Mouse (Mus musculus): ENCODE results near the gene Nxf3. TPM values are rescaled to one million over a fixed set of nuclear protein-coding genes. Genes with fewer than 3 reads are reported as not detected.

Gene Nxf3
- 0.06 TPM in 1 of 2 replicates, not detected in the other for polyA plus RNA-seq (2015; fragmentation: Nextera tagmentation; extraction: Ambion mirVana)

DNA sequence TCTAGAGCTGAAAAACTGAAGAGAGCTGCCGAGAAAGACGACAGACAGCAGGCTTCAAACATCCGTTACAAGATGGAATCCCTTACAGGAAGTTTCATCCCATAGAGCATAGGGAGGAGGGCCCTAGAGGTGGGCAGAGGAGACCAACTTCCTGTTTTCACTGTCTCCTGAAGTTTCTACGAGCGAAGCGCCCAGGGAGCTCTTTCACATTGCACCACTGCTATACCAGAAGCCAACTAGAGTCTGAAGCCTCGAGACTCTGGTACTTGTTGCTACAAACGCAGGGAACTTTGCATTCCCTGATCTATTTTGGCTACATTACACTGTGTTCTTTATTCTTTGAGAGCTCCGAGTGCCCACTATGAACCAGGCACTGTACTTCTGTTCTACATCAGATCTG is at the start of gene Nxf3:
Gene Nxf3, minus strand, starts transcription at position 101 of the 400 bp plus-strand sequence.
- H3K4me1 ChIP-seq (replicated peaks; ENCODE audit: control insufficient read depth, insufficient read depth), result no peaks in the 10 kb centered on the region
- ATAC-seq (ENCODE audit: low FRiP score, low TSS enrichment) (no peak), DNase-seq (ENCODE audit: low spot score) (no peak)
- H3K27ac ChIP-seq (replicated peaks), result no peak within 1 kb of the TSS
- no peak within 1 kb of the TSS for H3K4me2 ChIP-seq (replicated peaks; ENCODE audit: low read depth)
- WGBS, result 74% methylated on average over 9 of the region's 9 CpGs
- no peak for TF ChIP-seq EP300 (optimal IDR thresholded peaks at IDR 0.05)
- TF ChIP-seq CTCF (IDR thresholded peaks at IDR 0.05; ENCODE audit: low read depth), result no peak
- H3K4me3 ChIP-seq (ENCODE audit: low read depth, low read length), result no peak within 1 kb of the TSS
- no peaks in the 10 kb centered on the region for H3K27me3 ChIP-seq (ENCODE audit: control insufficient read depth, insufficient read depth, low read length)
- H3K36me3 ChIP-seq (ENCODE audit: control insufficient read depth, insufficient read depth, low read length), result no peaks in the 10 kb centered on the region
- H3K9ac ChIP-seq (ENCODE audit: low read length), result no peak within 1 kb of the TSS
- H3K9me3 ChIP-seq (ENCODE audit: control insufficient read depth, low read length), result no peaks in the 10 kb centered on the region

DNA sequence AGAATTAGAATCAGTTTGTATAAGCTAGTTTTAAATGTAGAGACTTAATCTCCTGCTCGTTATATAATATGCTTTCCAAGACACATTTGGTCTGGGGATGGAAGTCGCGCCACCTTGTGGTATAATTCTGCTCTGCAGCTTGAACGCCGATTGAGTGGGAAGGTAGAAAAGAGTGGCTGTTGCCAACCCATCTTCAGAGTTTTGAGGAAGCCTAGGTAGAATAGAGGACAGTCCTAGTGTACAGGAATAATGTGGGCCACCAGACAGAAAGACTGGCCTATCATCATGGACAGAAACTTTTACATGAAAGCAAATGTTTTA is 42.6 kb upstream of the Nxf3 start:
- no peaks in the 10 kb centered on the region for H3K4me1 ChIP-seq (replicated peaks; ENCODE audit: control insufficient read depth, insufficient read depth)
- H3K9me3 ChIP-seq (ENCODE audit: control insufficient read depth, low read length), result no peaks in the 10 kb centered on the region
- H3K4me3 ChIP-seq (ENCODE audit: low read depth, low read length), result no peak overlapping the region
- TF ChIP-seq CTCF (IDR thresholded peaks at IDR 0.05; ENCODE audit: low read depth), result peak; percentile 78
- TF ChIP-seq EP300 (optimal IDR thresholded peaks at IDR 0.05), result no peak
- DNase-seq (ENCODE audit: low spot score) (peak; percentile 60), ATAC-seq (ENCODE audit: low FRiP score, low TSS enrichment) (no peak)
- WGBS, result 5% methylated on average over 5 of the region's 5 CpGs
- H3K4me2 ChIP-seq (replicated peaks; ENCODE audit: low read depth), result no peak overlapping the region
- H3K9ac ChIP-seq (ENCODE audit: low read length), result no peak overlapping the region
- no peak overlapping the region for H3K27ac ChIP-seq (replicated peaks)
- H3K36me3 ChIP-seq (ENCODE audit: control insufficient read depth, insufficient read depth, low read length), result no peaks in the 10 kb centered on the region
- no peaks in the 10 kb centered on the region for H3K27me3 ChIP-seq (ENCODE audit: control insufficient read depth, insufficient read depth, low read length)

DNA sequence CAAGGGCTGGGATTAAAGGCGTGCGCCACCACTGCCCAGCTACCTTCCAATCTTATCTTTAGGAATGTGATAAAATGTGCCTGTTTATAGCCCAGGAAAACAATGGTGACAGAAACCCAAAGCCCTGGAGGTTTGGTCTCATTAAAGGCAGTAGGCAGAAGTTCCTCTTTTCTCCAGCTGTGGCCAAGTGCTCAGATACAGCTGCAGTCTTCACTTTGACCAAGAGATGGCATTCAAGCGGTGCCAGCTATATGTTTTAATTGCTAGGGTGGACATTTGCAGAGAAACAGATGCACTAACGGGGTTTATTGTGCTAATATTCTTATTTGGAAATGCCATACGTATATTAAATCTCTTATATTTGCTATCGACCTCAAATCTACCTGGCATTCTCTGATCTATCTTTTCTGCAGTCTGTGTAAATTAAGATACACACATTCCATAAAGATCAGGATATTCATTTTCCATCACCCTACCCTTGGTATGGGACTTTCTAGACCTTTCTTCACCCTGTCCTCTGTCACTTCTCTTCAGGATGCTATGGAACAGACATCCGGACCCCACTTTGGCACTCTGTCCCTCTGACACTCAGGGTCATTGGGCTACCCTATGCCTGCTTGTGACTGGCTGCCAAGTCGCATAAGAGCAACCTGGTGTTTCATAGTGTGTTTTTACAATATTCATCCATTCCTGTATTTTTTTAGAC is 42.1 kb upstream of the Nxf3 start:
- no peak overlapping the region for H3K4me2 ChIP-seq (replicated peaks; ENCODE audit: low read depth)
- TF ChIP-seq EP300 (optimal IDR thresholded peaks at IDR 0.05) (no peak), CTCF (IDR thresholded peaks at IDR 0.05; ENCODE audit: low read depth) (peak; percentile 50)
- WGBS, result 55% methylated on average over 8 of the region's 8 CpGs
- no peaks in the 10 kb centered on the region for H3K4me1 ChIP-seq (replicated peaks; ENCODE audit: control insufficient read depth, insufficient read depth)
- no peaks in the 10 kb centered on the region for H3K27me3 ChIP-seq (ENCODE audit: control insufficient read depth, insufficient read depth, low read length)
- H3K9ac ChIP-seq (ENCODE audit: low read length), result no peak overlapping the region
- no peak overlapping the region for H3K4me3 ChIP-seq (ENCODE audit: low read depth, low read length)
- DNase-seq (ENCODE audit: low spot score) (no peak), ATAC-seq (ENCODE audit: low FRiP score, low TSS enrichment) (no peak)
- H3K36me3 ChIP-seq (ENCODE audit: control insufficient read depth, insufficient read depth, low read length), result no peaks in the 10 kb centered on the region
- H3K27ac ChIP-seq (replicated peaks), result no peak overlapping the region
- H3K9me3 ChIP-seq (ENCODE audit: control insufficient read depth, low read length), result no peaks in the 10 kb centered on the region

DNA sequence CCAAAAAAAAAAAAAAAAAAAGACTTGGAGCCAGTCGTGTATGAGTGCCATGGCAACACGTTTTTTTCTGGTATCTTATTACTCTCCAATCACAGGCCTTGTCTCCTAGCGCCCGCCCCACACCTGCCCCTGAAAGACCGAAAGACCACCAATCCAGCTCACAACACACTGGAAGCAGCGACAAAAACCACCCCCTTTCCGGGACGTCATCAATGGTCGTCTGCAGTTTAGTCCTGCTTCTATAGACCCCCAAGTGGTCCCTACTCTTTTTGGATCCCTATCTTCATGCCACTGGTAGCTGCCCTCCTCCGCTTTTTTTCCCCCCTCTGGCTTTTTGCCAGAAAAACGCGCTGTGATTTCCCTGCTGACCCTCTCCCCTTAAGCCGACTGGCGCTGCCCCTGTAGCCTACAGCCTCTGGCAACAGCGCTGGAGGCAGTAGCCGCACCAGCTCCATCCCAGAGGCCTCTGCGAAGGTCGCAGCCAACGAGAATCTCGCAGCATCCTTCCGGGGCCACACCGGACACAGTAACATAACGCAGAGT is 30.4 kb upstream of the Nxf3 start:
- Histone ChIP-seq H3K9ac (ENCODE audit: low read length) (no peak overlapping the region), H3K27me3 (ENCODE audit: control insufficient read depth, insufficient read depth, low read length) (no peaks in the 10 kb centered on the region), H3K27ac (replicated peaks) (no peak overlapping the region), H3K4me2 (replicated peaks; ENCODE audit: low read depth) (peak overlapping the region; percentile 51), H3K9me3 (ENCODE audit: control insufficient read depth, low read length) (no peaks in the 10 kb centered on the region), H3K36me3 (ENCODE audit: control insufficient read depth, insufficient read depth, low read length) (no peaks in the 10 kb centered on the region), H3K4me3 (ENCODE audit: low read depth, low read length) (peak overlapping the region; percentile 32), H3K4me1 (replicated peaks; ENCODE audit: control insufficient read depth, insufficient read depth) (no peaks in the 10 kb centered on the region)
- DNase-seq (ENCODE audit: low spot score) (peak; percentile 30), ATAC-seq (ENCODE audit: low FRiP score, low TSS enrichment) (peak; percentile 68; the same call in 1 of the 2 replicates)
- WGBS, result 14% methylated on average over 23 of the region's 23 CpGs
- no peak for TF ChIP-seq CTCF (IDR thresholded peaks at IDR 0.05; ENCODE audit: low read depth)
- TF ChIP-seq EP300 (optimal IDR thresholded peaks at IDR 0.05), result no peak

DNA sequence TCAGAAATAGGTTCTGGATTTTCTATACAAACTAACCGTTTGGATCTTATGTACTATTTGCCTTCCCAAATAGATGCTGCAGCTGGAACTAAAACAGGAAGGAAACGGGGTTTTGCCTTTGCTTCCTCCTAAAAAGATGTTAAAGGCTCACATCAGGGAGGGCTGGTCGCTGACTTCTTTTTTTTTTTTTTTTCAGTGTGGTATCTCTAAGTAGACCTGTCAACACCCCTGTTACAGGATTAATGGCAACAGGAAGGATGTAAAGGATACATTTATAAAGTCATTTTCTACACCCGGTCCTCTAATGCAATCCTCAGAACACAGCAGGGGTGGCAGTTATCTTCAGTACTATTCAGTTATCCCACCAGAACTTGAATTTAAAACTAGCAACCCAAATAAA is 30.0 kb upstream of the Nxf3 start:
- H3K4me2 ChIP-seq (replicated peaks; ENCODE audit: low read depth), result no peak overlapping the region; the same call in 1 of the 2 replicates
- WGBS, result 29% methylated on average over 4 of the region's 4 CpGs
- no peaks in the 10 kb centered on the region for H3K36me3 ChIP-seq (ENCODE audit: control insufficient read depth, insufficient read depth, low read length)
- ATAC-seq (ENCODE audit: low FRiP score, low TSS enrichment), result no peak
- H3K4me3 ChIP-seq (ENCODE audit: low read depth, low read length), result no peak overlapping the region
- no peak overlapping the region for H3K27ac ChIP-seq (replicated peaks)
- no peaks in the 10 kb centered on the region for H3K4me1 ChIP-seq (replicated peaks; ENCODE audit: control insufficient read depth, insufficient read depth)
- H3K27me3 ChIP-seq (ENCODE audit: control insufficient read depth, insufficient read depth, low read length), result no peaks in the 10 kb centered on the region
- no peaks in the 10 kb centered on the region for H3K9me3 ChIP-seq (ENCODE audit: control insufficient read depth, low read length)
- no peak overlapping the region for H3K9ac ChIP-seq (ENCODE audit: low read length)
- TF ChIP-seq EP300 (optimal IDR thresholded peaks at IDR 0.05), result no peak
- no peak for TF ChIP-seq CTCF (IDR thresholded peaks at IDR 0.05; ENCODE audit: low read depth)
- DNase-seq (ENCODE audit: low spot score), result no peak

DNA sequence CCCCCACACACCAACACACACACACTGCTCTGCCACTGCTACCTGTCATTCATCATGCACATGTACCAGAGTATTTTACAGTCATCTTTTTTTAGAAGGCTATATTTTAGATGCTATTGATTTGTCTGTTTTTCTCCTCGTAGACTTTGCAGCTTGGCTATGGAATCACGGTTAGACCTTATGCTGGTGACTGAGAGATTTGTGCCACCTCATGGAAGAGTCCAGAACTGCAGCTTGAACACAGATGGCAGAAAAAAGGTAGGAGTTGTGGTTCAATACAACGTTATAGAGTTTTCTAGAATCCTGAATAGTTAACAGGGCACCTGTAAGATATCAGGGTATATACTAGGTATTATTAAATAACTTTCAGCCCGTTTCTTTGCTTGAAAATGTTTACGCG is 22.9 kb upstream of the Nxf3 start:
- H3K4me2 ChIP-seq (replicated peaks; ENCODE audit: low read depth), result no peak overlapping the region
- no peaks in the 10 kb centered on the region for H3K36me3 ChIP-seq (ENCODE audit: control insufficient read depth, insufficient read depth, low read length)
- ATAC-seq (ENCODE audit: low FRiP score, low TSS enrichment) (no peak), DNase-seq (ENCODE audit: low spot score) (peak; percentile 42)
- no peak overlapping the region for H3K27ac ChIP-seq (replicated peaks)
- 34% methylated on average over 6 of the region's 6 CpGs for WGBS
- H3K9ac ChIP-seq (ENCODE audit: low read length), result no peak overlapping the region
- H3K27me3 ChIP-seq (ENCODE audit: control insufficient read depth, insufficient read depth, low read length), result no peaks in the 10 kb centered on the region
- no peaks in the 10 kb centered on the region for H3K9me3 ChIP-seq (ENCODE audit: control insufficient read depth, low read length)
- no peak overlapping the region for H3K4me3 ChIP-seq (ENCODE audit: low read depth, low read length)
- no peaks in the 10 kb centered on the region for H3K4me1 ChIP-seq (replicated peaks; ENCODE audit: control insufficient read depth, insufficient read depth)
- TF ChIP-seq CTCF (IDR thresholded peaks at IDR 0.05; ENCODE audit: low read depth), result peak; percentile 76
- no peak for TF ChIP-seq EP300 (optimal IDR thresholded peaks at IDR 0.05)
